In genomic region chr8:115160407-115160806, GRCm38 (mm10) we compare ENCODE assay signal across 8 mouse cellular contexts.
A peak's percentile ranks its signal among the peaks of the same experiment; 100 is the strongest.
DNase-seq lines count a peak whose midpoint lies in the region; ATAC-seq and TF ChIP-seq lines count a peak whose summit lies in the region.

No protein-coding gene starts in this region.

- no peak for ATAC-seq in kidney, embryonic 14.5 days (ENCODE audit: low FRiP score, low TSS enrichment)
- ATAC-seq in hindbrain, embryonic 16.5 days: no peak
- no peak for ATAC-seq in midbrain, embryonic 13.5 days

- no peaks in the 10 kb centered on the region for H3K9me3 ChIP-seq in kidney, embryonic 14.5 days (ENCODE audit: control insufficient read depth, low read length)
- no peaks in the 10 kb centered on the region for H3K9me3 ChIP-seq in hindbrain, embryonic 16.5 days (ENCODE audit: control insufficient read depth, low read length)
- no peaks in the 10 kb centered on the region for H3K9me3 ChIP-seq in midbrain, embryonic 13.5 days

- H3K4me3 ChIP-seq in kidney, embryonic 14.5 days (ENCODE audit: low read length): peak overlapping the region; percentile 28; the same call in 1 of the 2 replicates
- H3K4me3 ChIP-seq in embryonic fibroblast, embryonic 13.5 days (ENCODE audit: insufficient read depth, low read length): peak overlapping the region; percentile 36; the same call in 1 of the 2 replicates
- H3K4me3 ChIP-seq in hindbrain, embryonic 16.5 days (ENCODE audit: low read length): no peak overlapping the region; the same call in 1 of the 2 replicates
- H3K4me3 ChIP-seq in midbrain, embryonic 13.5 days (replicated peaks): peak overlapping the region; percentile 26; the same call in 1 of the 2 replicates

- no peak for DNase-seq in kidney, adult 8-10 months
- no peak for DNase-seq in right cerebral cortex, adult 18-20 months
- DNase-seq in cerebellum, postnatal 36 days: no peak
- no peak for DNase-seq in gastrocnemius, adult 18-20 months (ENCODE audit: low spot score)

- H3K4me1 ChIP-seq in kidney, embryonic 14.5 days (ENCODE audit: control insufficient read depth, insufficient read depth, low read length): peaks cover 16% of the 10 kb centered on the region
- peaks cover 11% of the 10 kb centered on the region; the same call in 1 of the 2 replicates for H3K4me1 ChIP-seq in embryonic fibroblast, embryonic 13.5 days (ENCODE audit: control insufficient read depth, insufficient read depth, low read length)
- H3K4me1 ChIP-seq in hindbrain, embryonic 16.5 days (ENCODE audit: control insufficient read depth, insufficient read depth, low read depth, low read length): peaks cover 13% of the 10 kb centered on the region
- peaks cover 38% of the 10 kb centered on the region for H3K4me1 ChIP-seq in midbrain, embryonic 13.5 days (replicated peaks)

- no peak for TF ChIP-seq CTCF in embryonic fibroblast, embryonic 13.5 days (IDR thresholded peaks at IDR 0.05; ENCODE audit: borderline replicate concordance, insufficient read depth, low read length)

- no peaks in the 10 kb centered on the region for H3K36me3 ChIP-seq in kidney, embryonic 14.5 days (ENCODE audit: control insufficient read depth, insufficient read depth, low read length)
- H3K36me3 ChIP-seq in hindbrain, embryonic 16.5 days (ENCODE audit: control insufficient read depth, insufficient read depth, low read length): no peaks in the 10 kb centered on the region
- H3K36me3 ChIP-seq in midbrain, embryonic 13.5 days: no peaks in the 10 kb centered on the region

- WGBS in kidney, embryonic 14.5 days: 84% methylated on average over 5 of the region's 5 CpGs
- 83% methylated on average over 5 of the region's 5 CpGs for WGBS in hindbrain, embryonic 16.5 days
- WGBS in midbrain, embryonic 13.5 days: 82% methylated on average over 5 of the region's 5 CpGs

- no peak for TF ChIP-seq POLR2A in embryonic fibroblast, embryonic 13.5 days (IDR thresholded peaks at IDR 0.05; ENCODE audit: low read depth, low read length)

- H3K27ac ChIP-seq in kidney, embryonic 14.5 days (ENCODE audit: low read depth, low read length): no peak overlapping the region
- H3K27ac ChIP-seq in embryonic fibroblast, embryonic 13.5 days (ENCODE audit: insufficient read depth, low read length): 0 out of 2 replicates have a peak overlapping the region, but pooled peaks have one; percentile 41
- H3K27ac ChIP-seq in hindbrain, embryonic 16.5 days (ENCODE audit: low read depth, low read length): no peak overlapping the region
- no peak overlapping the region for H3K27ac ChIP-seq in midbrain, embryonic 13.5 days

- no peaks in the 10 kb centered on the region for H3K27me3 ChIP-seq in kidney, embryonic 14.5 days (ENCODE audit: control insufficient read depth, insufficient read depth, low read length)
- peaks cover 2% of the 10 kb centered on the region for H3K27me3 ChIP-seq in hindbrain, embryonic 16.5 days (replicated peaks; ENCODE audit: control insufficient read depth, insufficient read depth, low read length)
- peaks cover 39% of the 10 kb centered on the region for H3K27me3 ChIP-seq in midbrain, embryonic 13.5 days

- H3K9ac ChIP-seq in kidney, embryonic 14.5 days (ENCODE audit: low read depth, low read length): peak overlapping the region; percentile 48; the same call in 1 of the 2 replicates
- no peak overlapping the region for H3K9ac ChIP-seq in hindbrain, embryonic 16.5 days (ENCODE audit: low read depth, low read length)
- no peak overlapping the region for H3K9ac ChIP-seq in midbrain, embryonic 13.5 days (replicated peaks)

- peak overlapping the region; percentile 60 for H3K4me2 ChIP-seq in kidney, embryonic 14.5 days (replicated peaks; ENCODE audit: low read depth, low read length)
- peak overlapping the region; percentile 61 for H3K4me2 ChIP-seq in hindbrain, embryonic 16.5 days (ENCODE audit: low read length)
- H3K4me2 ChIP-seq in midbrain, embryonic 13.5 days (replicated peaks): peak overlapping the region; percentile 53
